Mouse (Mus musculus): Measurements from ENCODE around the gene Cic.
"Not testable (repeated sequence)": the region's sequence is repeated elsewhere in the genome, so short reads cannot be mapped to it uniquely, and the experiment has no call there.

Gene Cic

GRCm38 (mm10) chr7:25244562-25245369 is 22.7 kb upstream of the Cic start:
- DNase-seq (ENCODE audit: low read depth, low spot score): no peak

GRCm38 (mm10) chr7:25246079-25246758 is 21.3 kb upstream of the Cic start:
- no peak for DNase-seq (ENCODE audit: low read depth, low spot score)

GRCm38 (mm10) chr7:25246759-25247137 is 20.8 kb upstream of the Cic start:
- no peak for DNase-seq (ENCODE audit: low read depth, low spot score)

DNA sequence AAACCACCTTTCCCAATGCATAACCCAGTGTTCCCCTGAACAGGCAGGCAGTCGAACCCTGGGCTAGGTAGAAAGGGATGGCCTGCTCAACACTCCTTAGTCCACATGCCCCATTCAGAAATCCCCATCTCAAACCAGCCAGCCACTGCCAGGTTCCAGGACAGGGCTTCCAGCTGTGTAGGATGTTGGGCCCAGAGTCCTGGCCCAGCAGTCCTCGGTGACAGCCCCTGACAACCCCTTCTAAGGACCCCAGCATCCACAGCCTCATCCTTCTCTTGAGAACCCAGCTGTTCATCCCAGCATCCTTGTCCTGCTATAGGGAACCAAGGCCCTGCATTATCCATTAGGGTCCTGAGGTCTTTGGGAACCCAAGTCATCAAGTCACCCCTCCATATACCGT is 20.0 kb upstream of the Cic start:
- DNase-seq (ENCODE audit: low read depth, low spot score): no peak

GRCm38 (mm10) chr7:25248018-25248647 is 19.4 kb upstream of the Cic start:
- DNase-seq (ENCODE audit: low read depth, low spot score): peak; percentile 66

GRCm38 (mm10) chr7:25248846-25249313 is 18.6 kb upstream of the Cic start:
- peak; percentile 39 for DNase-seq (ENCODE audit: low read depth, low spot score)

- peak; percentile 88 for DNase-seq (ENCODE audit: low read depth, low spot score)
Measured at GRCm38 (mm10) chr7:25249314-25250140, 18.0 kb upstream of the Cic start.

GRCm38 (mm10) chr7:25250141-25250972 is 17.1 kb upstream of the Cic start, which contains the start of gene Erf:
TSS of gene Erf (minus strand) at chr7:25250761.
- DNase-seq (ENCODE audit: low read depth, low spot score): peak; percentile 93

DNA sequence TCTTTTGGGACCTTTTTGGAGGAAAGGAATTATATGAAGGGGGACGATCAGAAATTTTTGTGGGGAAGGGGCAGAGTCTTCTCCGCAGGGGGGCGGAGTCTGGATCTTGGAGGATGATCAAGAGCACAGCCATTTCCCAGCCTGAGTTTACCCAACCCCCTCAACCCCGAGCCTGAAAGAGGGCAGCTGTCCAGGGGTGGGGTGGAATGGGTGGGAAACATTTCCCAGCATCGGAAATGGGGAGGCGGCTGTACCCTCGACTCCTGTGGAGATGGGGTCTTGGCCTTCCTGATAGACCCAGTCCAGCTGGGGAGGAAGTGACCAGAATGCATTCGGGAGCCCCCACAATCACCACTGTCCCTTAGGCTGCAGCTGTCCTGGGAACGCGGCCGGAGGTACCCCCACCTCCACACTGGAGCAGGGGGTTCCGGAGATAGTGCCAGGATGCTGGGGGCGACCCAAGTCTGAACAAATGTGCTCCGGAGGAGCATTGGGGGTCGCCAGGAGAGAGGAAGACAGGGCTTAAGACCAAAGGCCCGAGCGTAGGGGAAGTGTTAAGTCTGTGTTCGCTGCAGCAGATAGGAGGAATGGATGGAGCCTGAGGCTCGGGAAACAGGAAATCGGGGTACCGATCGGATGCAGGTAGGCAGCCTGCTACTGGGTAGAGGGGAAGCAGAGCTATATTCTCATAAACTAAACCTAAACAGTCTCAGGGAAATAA is 16.3 kb upstream of the Cic start:
- peak; percentile 93 for DNase-seq (ENCODE audit: low read depth, low spot score)

DNA sequence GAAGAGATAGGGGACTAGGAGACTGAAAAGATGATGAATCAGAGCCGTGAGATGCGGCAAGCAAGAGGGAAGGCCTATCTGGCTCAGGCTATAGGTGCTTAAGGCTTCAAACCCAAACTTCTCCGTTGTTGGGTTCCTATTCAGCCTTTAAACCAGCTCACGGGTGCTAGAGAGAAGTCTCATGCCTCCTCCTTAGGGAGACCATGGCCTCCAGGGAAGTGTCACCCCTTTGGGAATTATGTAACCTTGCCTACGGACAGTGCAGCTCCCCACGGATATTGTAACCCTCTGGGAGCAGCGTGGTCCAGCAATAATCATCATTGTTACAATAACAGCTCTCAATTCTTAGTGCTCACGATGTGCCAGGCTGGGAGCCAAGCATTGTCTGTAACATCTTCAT is 15.7 kb upstream of the Cic start:
- DNase-seq (ENCODE audit: low read depth, low spot score): no peak

DNA sequence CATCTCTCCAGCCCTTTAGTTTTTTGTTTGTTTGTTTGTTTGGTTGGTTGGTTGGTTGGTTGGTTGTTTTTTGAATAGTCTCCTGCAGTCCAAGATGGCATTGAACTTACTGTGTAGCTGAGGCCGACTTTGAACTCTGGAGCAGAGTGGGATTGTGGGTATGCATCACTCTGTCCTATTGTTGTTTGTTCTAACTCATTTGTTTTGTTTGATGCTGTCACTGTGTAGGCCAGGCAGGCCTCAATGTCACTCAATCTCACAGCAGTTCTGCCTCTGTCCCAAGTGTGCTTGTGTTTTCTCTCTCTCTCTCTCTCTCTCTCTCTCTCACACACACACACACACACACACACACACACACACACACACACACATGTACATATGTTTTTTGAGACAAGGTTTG is 5.6 kb upstream of the Cic start:
- DNase-seq (ENCODE audit: low read depth, low spot score): peak; percentile 61

DNA sequence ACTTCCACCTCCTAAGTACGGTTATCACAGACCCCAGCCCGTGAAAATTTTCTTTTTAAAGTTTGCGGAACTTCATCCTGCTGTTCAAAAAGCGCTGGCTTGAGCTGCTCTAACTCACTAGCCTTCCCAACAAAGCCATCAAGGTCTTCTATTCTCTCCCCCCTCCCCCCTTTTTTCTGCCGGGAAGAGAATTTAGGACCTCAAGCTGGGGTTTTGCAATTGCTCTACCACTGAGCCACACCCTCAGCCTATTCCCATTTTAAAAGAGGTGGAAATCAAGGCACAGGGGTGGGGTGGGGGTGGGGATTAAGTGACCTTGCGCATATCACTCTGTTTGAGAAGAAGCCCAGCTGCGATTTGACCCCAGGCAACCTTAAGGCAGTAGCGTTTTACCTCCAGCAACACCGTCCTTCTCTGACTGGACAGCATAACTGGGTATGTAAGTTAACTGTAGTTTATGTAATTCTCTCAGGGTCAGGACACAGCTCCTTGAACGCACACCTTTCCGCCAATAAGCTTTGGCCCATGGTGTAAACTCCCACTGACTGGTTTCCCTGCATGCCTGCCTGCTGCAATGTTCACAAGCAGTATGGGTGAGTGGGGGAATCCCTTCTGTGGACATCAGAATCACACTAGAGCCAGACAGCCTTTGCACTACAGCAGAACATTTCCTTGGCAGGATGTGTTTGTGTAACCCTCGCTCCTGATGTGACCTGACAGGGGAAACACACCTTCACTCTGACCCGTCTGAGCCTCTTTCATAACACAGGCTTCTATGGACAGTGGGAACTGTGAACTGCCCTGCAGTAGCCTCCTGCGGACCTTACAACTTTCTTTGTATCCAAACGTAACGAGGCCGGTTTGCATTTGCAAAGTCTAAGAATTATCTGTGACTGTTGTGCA is 3.3 kb upstream of the Cic start:
- DNase-seq (ENCODE audit: low read depth, low spot score): peak; percentile 99

- DNase-seq (ENCODE audit: low read depth, low spot score): not testable (repeated sequence)
Measured at GRCm38 (mm10) chr7:25265743-25266142, 1.8 kb upstream of the Cic start.

- no peak for DNase-seq (ENCODE audit: low read depth, low spot score)
Measured at GRCm38 (mm10) chr7:25266180-25266962, 1.1 kb upstream of the Cic start.

DNA sequence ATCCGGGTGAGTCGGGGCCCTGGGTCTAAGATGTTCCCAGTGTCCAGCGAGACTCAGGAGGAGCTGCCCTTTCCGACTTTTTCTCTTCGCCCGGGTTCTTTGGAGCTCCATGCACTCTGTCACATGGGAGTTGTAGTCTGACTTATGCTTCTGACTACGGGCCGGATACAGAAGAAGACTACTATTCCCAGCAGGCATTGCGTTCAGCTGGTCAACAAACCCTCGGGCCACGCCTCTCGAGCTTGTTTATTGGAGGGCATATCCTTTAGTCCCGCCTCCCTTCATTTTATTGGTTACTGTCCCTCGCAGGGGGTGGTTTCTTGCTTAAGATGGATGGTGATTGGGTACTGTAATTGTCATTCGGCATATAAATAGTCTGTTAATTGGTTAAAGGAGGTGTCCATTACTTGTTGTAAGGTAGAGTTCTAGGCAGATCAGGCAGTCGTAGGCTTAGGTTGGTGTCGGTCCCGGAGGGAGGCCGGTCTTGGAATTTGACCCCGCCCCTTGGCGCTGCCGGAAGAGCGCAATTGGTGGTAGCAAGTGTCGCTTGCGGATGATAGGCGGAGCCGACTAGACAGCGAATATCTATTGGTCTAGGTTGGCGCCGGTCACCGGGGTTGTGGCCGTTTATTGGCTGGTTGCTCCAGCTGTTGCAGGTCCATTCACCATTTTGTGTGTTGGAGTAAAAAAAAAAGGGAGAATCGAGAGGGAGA is 403 bp downstream of the Cic start:
- DNase-seq (ENCODE audit: low read depth, low spot score): peak; percentile 100

DNA sequence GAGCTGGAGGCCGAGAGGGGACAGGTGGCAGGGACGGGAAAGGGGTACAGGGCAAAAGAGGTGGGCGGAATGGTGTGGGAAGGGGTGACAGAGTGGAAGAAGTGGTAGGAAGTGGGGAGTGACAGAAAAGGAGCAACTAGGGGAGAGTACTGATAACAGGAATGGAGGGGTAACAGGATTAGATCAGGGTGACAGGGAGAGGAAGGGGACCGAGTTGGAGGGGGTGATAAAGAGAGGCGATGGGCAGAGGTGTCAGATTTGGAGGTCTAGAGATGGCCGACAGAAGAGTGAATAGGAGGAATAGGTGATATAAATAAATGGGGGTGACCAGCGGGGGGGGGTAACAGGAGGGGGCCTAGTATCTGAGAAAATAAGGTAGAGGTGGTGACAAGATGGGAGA is 1.1 kb downstream of the Cic start:
- no peak for DNase-seq (ENCODE audit: low read depth, low spot score)

DNA sequence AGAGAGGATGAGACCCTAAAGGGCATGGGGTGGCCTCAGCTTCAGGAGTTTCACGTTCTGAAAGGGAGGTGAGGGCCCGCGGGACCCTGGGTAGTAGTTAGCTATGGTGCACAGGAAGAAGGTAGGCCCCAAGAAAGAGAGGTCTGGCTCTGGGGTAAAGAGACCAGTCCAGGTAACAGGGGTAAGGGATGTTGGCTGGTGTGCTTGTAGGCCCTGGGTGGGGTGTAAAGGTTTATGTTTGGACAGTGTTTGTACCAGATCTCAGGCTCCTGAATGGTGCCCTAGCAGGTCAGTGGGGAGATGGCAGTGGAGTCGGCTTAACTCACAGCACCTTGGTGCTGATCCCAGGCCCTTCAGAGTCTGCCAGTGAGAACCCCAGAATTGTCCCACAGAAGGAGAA is 1.5 kb downstream of the Cic start:
- DNase-seq (ENCODE audit: low read depth, low spot score): no peak
